Mouse (Mus musculus): ENCODE results near the gene Kif5a. TPM values are rescaled to one million over a fixed set of nuclear protein-coding genes. Genes with fewer than 3 reads are reported as not detected.
A peak's percentile ranks its signal among the peaks of the same experiment; 100 is the strongest.

The Kif5a gene
- total RNA-seq, 2 experiments from 2014 or later: 0.70 to 1.2 TPM

DNA sequence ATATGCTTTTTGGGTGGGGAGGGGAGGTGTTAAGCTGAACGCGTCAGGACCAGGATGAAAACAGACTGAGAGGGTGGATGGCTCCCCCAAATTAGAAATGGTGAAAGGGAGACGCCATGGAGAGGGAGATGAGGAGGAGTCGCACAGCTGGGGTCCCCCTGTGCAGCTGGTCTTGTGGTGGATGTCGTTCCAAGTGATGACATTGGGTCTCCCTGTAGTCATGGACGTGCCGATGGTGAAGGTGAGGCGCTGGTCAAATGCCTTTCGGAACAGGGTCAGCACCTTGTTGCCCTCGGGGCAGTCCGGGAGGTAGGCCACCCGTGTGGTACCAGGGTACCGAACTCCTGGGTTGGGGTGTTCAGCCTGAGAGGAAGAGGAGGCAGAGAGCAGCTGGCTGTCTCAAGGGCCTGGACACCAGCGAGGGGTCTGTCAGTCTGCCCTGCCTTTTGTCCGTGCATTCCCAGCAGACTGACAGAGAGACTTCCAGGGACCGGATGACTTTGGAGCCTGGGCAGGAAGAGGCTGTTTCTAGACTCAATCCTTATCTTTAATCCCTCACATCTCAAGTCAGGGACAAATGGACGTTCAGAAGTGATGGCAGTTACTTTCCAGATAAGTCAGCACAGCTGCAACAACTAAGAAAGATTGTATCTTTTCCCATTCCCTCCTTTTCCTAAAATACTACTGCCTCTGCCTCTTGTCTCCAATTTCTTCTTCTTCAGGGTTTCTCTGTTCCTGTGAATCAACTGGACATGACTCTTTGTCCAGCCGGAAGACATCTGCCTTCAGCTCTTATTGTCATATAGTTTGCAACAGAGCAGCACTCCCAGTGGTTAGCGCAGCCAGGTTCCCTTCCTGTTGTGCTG is 71.7 kb downstream of the Kif5a start:
- DNase-seq: no peak

DNA sequence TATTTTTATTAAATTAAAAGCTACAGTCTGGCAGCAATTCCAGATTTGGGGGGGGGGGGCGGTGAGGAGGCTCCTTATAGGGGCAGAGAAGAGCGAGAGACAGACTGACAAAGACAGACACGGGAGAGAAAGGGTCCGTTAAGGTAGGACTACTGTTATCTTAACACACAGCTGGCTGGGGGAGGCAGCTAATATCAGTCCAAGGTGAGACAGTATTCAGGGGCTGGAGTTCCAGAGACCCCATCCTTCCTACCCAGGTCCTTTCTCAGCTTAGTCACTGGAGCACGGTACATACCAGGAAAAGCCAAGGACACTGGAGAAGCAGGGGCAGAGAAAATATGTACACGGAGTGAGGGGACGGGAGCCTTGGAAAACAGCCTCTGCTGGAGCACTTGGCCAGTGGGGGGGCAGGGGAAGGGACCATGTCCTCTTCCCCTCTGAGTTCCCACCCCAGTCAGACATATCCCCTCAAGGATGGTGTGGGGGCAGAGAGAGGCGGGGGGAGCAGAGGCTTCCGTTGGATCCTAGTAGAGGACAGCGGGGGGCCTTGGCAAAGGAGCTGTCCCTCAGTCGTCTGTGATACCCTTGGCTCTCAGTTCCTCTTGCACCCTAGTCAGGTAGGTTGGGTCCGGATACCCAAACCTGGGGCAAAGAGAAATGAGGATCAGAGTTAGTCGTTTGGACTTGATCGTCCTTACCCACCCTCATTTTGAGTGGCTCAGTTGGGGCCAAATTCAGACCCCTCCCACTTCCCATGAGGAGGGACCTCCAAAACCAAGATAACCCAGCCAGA is 72.6 kb downstream of the Kif5a start:
- DNase-seq: no peak

DNA sequence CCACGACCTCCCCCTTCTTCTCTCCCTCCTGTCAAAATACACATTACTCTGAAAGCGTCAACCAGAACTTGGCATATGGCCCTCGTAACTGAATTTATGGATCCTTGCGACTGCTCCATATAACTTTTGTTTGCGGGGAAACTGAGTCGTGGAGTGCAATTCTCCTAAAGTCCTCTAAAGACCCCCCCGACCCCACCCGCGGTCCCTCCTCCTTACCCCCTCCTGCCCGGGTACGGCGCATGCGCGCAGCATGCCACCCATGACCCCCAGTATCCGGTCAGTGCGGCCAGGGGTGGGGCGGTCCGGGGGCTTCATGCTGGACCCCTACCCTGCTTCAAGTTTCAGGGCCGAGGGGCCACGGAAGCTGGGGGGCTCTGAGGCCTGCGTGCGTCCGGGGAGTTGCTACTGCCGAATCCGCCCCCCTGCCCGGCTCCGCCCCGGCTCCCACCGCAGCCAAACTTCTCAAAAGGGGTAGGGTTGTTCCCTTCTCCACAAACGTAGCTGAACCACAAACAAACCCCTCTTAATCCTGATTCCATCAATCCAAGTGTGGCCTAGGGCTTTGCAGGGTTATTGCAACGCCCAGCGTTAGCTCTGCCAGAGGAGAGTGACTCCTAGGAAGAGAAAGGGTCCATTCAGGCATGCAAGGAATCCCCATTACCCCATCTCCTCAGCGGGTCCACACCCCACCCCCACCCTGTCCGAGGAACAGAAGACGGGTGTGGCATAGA is 73.3 kb downstream of the Kif5a start, which contains the start of gene Arhgef25:
Gene Arhgef25 (minus strand): TSS at position 433 of the 731 bp plus-strand sequence.
- peak; percentile 67 for DNase-seq

DNA sequence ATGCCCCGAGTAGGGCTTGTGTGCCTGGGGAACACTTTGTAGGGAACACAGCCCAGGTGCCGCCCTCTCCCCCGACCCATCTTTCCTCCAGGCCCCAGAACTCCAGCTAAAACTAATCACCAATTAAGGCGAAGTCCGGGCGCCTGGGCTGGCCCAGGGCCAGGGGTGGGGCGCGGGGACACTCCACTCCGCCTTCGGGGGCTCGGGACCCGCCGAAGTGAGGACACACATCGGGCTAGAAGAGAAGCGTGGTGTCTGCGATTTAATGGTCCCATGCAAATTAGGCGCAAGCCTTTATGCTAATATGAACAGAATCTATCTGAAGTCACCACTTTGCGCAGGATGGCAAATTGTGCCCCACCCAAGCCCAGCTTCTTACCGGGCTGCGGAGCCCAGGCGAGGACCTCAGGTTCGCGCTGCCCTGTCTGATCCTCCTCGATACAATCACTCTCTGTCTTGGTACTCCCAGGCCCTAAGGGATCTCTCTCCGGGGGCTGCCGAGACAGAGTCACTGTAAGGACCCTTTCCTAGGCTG is 74.0 kb downstream of the Kif5a start:
- peak; percentile 55 for DNase-seq

DNA sequence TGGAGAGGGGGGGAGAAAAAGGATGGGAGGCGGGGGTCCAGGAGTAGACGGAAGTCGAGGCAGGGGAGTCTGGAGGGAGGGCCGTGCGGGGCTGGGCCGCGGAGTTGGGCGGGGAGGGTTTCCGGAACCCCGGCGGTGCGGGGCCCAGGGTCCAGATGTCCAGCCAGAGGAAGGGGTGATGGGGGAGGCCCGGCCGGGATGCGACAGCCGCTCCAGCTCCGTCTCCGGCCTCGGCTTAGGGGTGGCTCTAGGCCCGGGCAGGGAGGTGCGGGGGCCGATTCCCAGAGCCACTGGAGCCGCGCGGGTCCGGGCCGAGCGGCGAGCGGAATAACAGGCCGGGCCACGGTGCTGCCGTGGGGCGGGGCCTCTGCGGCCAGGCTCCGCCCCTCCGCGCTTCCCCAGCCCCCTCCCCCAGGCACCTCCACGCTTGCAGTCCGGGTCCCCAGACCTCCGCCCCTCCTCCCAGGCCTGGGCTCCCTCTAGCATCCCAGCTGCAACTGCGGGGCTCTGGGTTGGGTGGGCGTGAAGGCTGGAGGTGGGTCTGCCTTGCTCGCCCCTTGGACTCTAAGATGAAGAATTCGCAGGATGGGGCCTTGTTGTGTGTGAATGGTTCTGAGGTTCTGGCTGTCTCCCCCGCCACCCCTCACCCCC is 74.6 kb downstream of the Kif5a start:
- DNase-seq: peak; percentile 64

DNA sequence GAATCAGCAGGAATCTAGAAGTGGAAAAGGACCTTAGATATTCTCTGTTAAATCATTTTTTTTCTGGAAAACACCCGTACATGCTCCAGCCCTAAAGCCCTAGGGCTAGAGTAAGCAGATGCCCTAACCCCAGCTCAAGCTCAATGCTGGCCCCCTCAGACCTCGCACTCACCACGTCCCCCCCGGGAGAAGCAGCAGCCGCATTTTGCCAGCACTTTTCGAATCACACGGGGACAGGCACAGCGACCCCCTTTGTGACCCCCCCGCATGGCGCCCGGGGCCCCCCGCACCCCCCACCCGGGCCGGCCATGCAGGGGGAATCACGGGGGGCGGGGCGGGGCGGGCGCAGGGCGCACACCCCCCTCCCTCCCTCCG is 75.1 kb downstream of the Kif5a start:
- no peak for DNase-seq

DNA sequence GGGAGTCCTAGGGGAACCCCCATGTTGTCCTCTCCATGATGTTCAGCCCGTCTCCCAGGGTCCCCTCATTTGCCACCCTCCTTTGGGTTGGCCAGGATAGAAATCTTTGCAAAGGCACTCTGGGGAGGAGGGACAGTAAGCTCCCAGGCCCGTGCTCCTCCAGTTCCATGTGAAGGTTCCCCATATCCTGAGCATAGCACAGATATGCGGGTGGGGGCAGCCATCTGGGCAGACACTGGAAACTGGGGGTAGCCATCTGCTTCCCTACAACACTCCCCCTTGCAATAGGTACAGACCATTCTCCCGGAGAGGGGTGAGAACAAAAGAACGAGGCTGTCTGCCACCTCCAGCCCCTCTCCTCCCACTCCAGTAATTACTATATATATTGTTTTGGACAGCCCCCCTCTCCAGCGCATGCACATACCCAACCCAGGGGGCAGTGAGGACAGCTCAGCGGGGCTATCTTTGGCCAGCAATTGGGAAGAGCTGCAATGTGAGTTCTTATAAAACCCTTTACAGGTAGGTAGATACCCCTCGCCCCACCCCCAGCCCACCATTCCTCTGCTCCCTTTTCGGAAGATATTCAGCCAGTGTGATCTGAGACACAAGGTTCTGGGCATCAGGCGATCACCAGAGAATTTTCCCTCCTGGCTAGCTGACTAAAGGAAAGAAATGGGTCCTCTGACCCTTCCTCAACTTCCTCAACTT is 75.6 kb downstream of the Kif5a start:
- no peak for DNase-seq

DNA sequence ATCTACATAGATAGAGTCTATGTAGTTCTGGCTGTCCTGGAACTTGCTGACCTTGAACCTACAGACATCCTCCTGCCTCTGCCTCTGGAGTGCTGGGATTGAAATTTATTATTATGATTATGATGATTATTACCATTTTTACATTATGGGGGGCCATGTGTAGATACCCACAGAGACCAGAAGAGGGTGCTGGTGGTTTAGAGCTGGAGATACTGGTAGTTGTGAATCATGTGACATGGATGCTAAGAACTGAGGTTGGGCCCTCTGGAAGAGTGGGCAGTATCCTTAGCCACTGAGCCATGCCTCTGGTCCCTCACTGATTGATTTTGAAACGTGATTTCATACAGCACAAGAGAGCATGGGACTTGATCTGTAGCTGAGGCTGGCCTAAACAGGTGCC is 76.7 kb downstream of the Kif5a start:
- DNase-seq: no peak

DNA sequence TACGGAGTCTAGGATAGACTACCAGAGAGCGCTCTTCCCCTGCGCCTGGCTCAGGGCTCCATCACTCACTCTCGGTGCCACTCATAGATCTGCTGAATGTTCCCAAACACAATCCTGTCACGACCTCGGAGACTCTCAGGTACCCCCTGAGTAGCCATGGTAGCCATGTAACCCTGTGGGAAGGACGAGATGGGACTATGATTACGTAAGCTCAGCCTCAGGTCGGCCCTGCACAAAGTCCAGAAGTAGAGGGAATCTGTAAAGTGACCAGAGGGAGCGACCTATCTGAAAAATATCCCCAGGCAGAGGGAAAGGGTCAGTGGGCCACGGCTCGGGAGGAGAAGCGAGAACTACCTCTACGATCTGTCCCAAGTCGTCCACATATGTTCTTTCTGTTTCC is 77.6 kb downstream of the Kif5a start:
- DNase-seq: no peak

DNA sequence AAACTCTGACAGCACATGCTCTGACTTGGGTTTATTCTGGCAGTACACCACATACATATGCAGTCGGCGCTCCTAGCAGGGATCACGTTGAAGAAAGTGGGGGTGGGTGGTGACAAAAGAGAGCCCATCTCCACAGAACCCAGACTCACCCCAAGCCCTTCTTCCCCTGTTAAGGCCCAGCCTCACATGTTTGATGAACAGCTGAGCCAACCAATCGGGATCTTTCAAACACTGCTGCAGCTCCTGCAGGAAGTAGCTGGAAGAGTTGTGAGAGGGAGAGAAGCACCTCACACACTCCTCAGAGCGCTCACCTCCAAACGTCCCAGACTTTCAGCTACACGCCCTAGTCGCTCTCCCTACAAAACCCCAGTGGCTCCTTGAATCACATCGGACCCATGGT is 78.0 kb downstream of the Kif5a start:
- no peak for DNase-seq

DNA sequence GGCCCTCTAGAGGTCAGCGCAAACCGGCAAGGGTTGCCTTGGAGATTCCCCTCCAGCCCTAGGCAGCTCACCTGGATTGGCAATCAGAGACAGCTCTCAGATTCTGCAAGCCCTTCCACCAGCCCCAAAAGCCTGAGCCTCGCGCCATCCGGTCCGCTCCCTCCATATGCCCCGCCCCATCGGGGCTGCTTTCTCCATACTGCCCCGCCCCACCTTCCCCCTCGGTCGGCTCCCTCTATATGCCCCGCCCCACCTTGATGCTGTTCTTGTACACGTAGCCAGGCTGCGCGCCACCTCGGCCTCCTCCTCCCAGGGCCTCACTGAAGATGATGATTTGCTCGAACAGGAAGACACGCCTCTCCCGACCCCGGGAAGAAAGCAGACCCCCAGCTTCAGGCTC is 79.4 kb downstream of the Kif5a start:
- no peak for DNase-seq

DNA sequence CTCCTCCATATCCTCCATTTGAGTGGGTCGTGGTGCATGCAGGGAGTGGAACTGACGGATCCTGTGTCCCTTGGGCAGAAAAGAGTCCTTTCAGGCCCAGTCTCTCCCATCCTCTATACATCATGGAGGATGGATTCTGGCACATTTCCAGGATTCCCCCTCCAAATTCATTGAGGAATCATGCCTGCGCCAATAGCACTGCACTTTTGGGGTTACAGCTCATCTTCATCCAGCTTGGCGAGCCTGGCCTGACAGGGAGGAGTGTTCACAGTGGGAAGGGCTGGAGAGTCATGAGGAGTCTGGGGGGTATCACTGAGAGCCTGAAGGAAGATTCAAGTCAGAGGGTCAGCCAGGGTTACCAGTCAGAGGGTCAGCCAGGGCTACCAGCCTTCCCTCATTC is 80.5 kb downstream of the Kif5a start:
- no peak for DNase-seq

DNA sequence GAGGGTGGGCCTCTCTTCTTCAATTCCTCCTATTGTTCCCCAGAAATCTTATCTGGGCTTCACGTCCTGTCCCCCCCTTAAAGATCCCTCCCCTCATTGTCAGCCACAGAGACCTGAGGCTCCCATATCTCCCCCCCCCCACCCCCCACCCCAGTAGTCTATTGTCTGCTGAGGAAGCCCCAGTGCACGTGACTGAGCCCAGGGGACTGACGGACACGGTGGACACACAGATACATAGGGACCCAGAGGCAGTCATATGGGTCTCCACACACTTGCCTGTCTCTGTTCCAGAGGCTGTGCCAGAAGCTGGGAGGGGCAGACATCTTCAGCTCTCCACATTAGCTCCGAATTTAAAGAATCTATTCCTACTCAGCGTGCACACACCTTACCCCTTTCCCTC is 81.6 kb downstream of the Kif5a start:
- DNase-seq: no peak

DNA sequence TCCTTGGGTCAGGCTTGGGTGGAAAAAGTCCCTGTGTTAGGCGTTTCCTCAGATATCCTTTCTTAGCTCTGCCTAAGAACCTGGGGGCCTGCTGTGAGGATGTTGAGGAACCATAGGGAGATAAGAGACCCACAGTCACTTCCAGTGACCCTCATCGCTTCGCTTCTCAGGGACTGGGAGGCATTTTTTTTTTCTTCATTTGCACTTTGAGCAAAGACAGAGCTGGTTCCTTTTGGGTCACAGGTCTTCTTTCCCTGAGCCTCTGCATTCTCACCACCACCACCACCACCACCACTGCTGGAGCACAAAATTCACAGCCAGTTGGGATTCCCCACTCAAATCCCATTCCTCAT is 82.5 kb downstream of the Kif5a start:
- DNase-seq: no peak

DNA sequence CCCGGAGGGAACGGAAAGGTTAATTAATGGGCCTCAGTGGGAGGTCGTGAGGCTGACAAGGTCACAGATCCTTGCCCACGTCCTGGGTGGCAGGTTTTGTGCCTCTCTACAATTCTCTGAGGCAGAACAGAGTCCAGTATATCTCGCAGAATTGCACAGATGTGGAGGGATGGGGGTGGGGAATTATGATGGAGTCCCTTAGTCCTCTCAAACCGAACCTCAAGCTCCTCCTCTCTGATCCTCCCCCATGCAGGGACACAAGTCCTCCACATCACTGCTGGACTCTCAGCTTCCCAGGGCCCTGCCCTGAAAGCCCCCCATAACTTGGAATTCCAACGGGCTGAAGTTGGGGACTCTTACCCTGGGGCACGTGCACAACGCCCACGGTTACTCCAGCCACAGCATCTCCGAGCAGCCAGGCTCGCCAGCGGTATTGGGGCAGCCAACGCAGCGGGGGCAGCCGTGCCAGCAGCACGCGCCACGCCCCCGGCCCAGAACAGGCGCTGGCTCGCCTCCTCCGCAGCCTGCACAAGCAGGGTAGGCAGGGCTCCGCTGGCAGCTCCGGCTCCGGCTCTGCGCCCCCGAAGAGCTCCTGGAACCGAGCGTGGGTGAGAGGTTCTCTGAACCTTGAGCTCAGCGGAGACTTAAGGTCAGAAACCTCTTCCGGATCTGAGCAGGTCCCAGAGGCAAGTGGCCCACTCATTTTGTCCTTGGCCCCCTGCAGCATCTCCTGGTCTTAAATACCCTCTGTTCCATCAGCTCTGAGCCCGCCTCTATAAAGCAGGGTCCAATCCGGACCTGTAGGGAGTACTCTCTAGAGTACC is 83.1 kb downstream of the Kif5a start, which contains the start of gene Slc26a10:
Gene Slc26a10 (minus strand): TSS at position 775 of the 824 bp plus-strand sequence.
- DNase-seq: no peak

DNA sequence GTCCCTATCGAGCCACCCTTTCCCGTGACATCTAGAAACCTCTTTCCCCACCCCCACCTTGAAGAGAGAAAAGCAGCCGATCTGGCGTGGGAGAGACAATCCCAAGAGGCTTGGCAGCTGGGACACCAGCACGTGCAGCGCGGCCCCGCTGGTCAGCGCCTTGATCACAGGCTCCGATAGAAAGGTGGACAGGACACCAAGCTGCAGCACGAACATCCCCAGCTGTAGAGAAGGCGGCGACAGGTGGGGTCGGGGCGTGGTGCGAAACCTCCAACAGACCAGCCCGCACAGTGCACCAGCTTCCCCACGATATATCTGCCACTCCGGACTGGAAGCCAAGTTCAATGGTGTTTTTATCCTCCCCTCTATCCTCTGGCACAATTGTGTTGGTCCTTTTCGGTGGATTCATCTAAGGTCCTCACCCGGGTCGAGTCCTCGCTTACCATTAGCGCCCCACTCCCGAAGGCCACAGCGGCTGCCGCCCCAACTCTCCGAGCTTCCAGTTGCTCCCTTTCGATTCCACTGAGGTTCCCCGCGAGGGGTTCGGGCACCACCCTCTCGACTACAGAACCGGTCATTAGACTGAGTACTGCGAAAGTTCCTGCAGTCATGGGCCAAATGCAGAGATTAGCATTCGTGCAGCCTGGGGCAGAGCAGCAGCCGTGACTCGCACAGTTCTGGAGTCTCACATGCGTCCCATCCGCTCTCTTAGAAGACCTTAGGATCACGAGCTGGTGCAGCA is 84.7 kb downstream of the Kif5a start:
- DNase-seq: no peak

DNA sequence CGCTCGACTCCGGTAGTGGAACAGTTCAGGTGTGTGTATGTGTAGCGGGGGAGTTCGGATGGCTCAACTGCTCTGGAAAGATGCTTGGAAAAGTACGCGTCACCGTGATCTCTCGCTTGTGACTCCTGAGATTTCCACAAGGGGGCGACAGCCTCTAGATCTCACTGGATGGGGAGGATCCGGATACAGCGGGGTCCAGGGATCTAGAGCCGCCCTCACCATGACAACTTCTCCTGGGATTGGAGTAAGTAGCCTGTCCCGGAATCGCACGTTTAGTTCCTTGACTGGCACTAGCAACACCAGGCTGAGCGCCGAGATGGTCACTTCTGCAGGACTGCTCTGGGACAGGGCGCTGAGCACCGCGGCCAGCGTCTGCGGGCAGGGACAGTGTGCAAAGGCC is 85.4 kb downstream of the Kif5a start:
- DNase-seq: peak; percentile 88

DNA sequence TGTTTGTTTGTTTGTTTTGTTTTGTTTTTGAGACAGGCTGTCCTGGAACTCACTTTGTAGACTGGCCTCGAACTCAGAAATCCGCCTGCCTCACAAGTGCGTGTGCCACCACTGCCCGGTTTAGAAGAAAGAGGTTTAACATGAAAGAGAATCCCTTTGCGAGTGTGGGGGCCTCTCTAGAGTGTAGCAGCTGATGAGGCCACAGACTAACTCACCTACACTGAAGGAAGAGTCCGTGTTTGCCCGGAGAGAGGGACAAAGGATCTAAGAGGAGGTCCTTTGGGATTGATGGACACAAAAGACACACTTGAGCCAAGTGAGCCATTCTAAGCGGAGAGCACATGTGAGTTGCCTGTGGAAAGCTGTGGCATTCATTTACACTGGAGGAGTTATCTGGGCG is 85.9 kb downstream of the Kif5a start:
- DNase-seq: no peak

DNA sequence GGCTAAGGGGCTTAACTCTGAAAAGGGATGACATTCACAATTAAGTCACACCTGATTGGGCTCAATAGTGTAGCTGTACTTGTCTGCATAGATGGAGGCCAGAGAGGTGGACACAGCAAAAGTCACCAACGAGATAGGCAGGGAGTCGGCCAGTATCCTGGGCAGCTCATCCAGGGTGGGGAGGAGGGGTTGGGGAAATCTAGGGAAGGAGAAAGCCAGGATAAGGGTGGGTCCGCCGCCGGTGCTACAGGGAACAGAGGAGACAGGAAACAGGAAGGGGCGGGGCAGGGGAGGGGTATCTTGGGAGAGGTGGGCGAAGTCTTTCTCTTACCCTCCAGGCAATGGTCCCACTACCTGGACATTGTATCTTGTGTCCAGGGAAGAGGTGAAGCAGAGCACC is 86.4 kb downstream of the Kif5a start:
- DNase-seq: no peak

DNA sequence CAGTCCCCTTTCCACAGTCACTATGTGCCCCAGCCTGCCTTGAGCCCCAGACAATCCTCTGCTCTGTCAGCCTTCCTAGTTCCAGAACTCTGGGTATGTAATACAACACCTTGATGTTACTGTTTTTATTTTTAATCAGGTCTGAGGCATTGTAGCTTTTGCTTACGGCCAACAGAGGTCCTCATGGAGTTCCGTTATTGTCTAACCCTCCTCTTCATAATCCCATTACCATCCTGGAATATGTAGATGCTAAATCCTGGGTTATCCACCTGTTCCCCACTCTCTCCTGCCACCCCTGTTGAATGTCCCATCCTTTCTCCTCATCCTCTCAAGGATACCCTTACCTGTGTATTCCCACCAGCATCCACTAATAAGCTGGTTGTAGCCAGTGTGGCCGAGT is 86.9 kb downstream of the Kif5a start:
- DNase-seq: no peak

Measured in heart, postnatal 4 days (tissue).